Mouse (Mus musculus): ENCODE data around the gene Nfib. TPM values are rescaled to one million over a fixed set of nuclear protein-coding genes. Genes with fewer than 3 reads are reported as not detected.
A peak's percentile ranks its signal among the peaks of the same experiment; 100 is the strongest.

The Nfib gene
- polyA plus RNA-seq, 1 experiment from 2014 or later: 60.1 TPM

GRCm38 (mm10) chr4:82504284-82505120 is 201.0 kb downstream of the Nfib start:
- Histone ChIP-seq H3K27me3 (ENCODE audit: control insufficient read depth, insufficient read depth, low read length) (no peaks in the 10 kb centered on the region), H3K4me1 (ENCODE audit: control insufficient read depth, insufficient read depth, low read length) (peaks cover 29% of the 10 kb centered on the region), H3K4me2 (ENCODE audit: low read depth, low read length) (peak overlapping the region; percentile 95), H3K4me3 (replicated peaks; ENCODE audit: low read length) (peak overlapping the region; percentile 98), H3K36me3 (ENCODE audit: control insufficient read depth, insufficient read depth, low read length) (no peaks in the 10 kb centered on the region), H3K9ac (ENCODE audit: low read length) (peak overlapping the region; percentile 100), H3K9me3 (replicated peaks; ENCODE audit: control insufficient read depth, low read length) (no peaks in the 10 kb centered on the region), H3K27ac (ENCODE audit: low read length) (peak overlapping the region; percentile 100)
- WGBS: under 1% methylated on average over 62 of the region's 62 CpGs
- ATAC-seq (ENCODE audit: insufficient read depth, low FRiP score): no peak

- Histone ChIP-seq H3K9ac (ENCODE audit: low read length) (peak overlapping the region; percentile 100), H3K4me1 (ENCODE audit: control insufficient read depth, insufficient read depth, low read length) (peaks cover 31% of the 10 kb centered on the region), H3K27ac (ENCODE audit: low read length) (peak overlapping the region; percentile 100), H3K36me3 (ENCODE audit: control insufficient read depth, insufficient read depth, low read length) (no peaks in the 10 kb centered on the region), H3K4me3 (replicated peaks; ENCODE audit: low read length) (peak overlapping the region; percentile 98), H3K9me3 (replicated peaks; ENCODE audit: control insufficient read depth, low read length) (no peaks in the 10 kb centered on the region), H3K4me2 (ENCODE audit: low read depth, low read length) (peak overlapping the region; percentile 95), H3K27me3 (ENCODE audit: control insufficient read depth, insufficient read depth, low read length) (no peaks in the 10 kb centered on the region)
- ATAC-seq (ENCODE audit: insufficient read depth, low FRiP score): no peak
- under 1% methylated on average over 10 of the region's 10 CpGs for WGBS
These were observed 201.6 kb downstream of the Nfib start for GRCm38 (mm10) chr4:82504015-82504283.

GRCm38 (mm10) chr4:82503274-82504014 is 202.1 kb downstream of the Nfib start:
- no peak for ATAC-seq (ENCODE audit: insufficient read depth, low FRiP score)
- Histone ChIP-seq H3K4me2 (ENCODE audit: low read depth, low read length) (peak overlapping the region; percentile 95), H3K9ac (ENCODE audit: low read length) (peak overlapping the region; percentile 100), H3K36me3 (ENCODE audit: control insufficient read depth, insufficient read depth, low read length) (0 out of 2 replicates have a peak, but pooled peaks cover 1% of the 10 kb centered on the region), H3K9me3 (replicated peaks; ENCODE audit: control insufficient read depth, low read length) (no peaks in the 10 kb centered on the region), H3K27me3 (ENCODE audit: control insufficient read depth, insufficient read depth, low read length) (no peaks in the 10 kb centered on the region), H3K4me3 (replicated peaks; ENCODE audit: low read length) (peak overlapping the region; percentile 98), H3K4me1 (ENCODE audit: control insufficient read depth, insufficient read depth, low read length) (peaks cover 32% of the 10 kb centered on the region), H3K27ac (ENCODE audit: low read length) (peak overlapping the region; percentile 100; the same call in 1 of the 2 replicates)
- 6% methylated on average over 8 of the region's 8 CpGs for WGBS

- Histone ChIP-seq H3K9me3 (replicated peaks; ENCODE audit: control insufficient read depth, low read length) (no peaks in the 10 kb centered on the region), H3K4me2 (ENCODE audit: low read depth, low read length) (peak overlapping the region; percentile 95), H3K4me1 (ENCODE audit: control insufficient read depth, insufficient read depth, low read length) (peaks cover 33% of the 10 kb centered on the region), H3K27me3 (ENCODE audit: control insufficient read depth, insufficient read depth, low read length) (no peaks in the 10 kb centered on the region), H3K9ac (ENCODE audit: low read length) (peak overlapping the region; percentile 66), H3K4me3 (replicated peaks; ENCODE audit: low read length) (peak overlapping the region; percentile 98), H3K36me3 (ENCODE audit: control insufficient read depth, insufficient read depth, low read length) (peaks cover 8% of the 10 kb centered on the region; the same call in 1 of the 2 replicates), H3K27ac (ENCODE audit: low read length) (peak overlapping the region; percentile 57; the same call in 1 of the 2 replicates)
- WGBS: 23% methylated on average over 2 of the region's 2 CpGs
- no peak for ATAC-seq (ENCODE audit: insufficient read depth, low FRiP score)
These were observed 202.9 kb downstream of the Nfib start for GRCm38 (mm10) chr4:82502611-82503010.

- no peak for ATAC-seq (ENCODE audit: insufficient read depth, low FRiP score)
- Histone ChIP-seq H3K4me1 (ENCODE audit: control insufficient read depth, insufficient read depth, low read length) (peaks cover 37% of the 10 kb centered on the region), H3K36me3 (ENCODE audit: control insufficient read depth, insufficient read depth, low read length) (peaks cover 8% of the 10 kb centered on the region; the same call in 1 of the 2 replicates), H3K27ac (ENCODE audit: low read length) (no peak overlapping the region), H3K9me3 (replicated peaks; ENCODE audit: control insufficient read depth, low read length) (no peaks in the 10 kb centered on the region), H3K9ac (ENCODE audit: low read length) (peak overlapping the region; percentile 50), H3K4me2 (ENCODE audit: low read depth, low read length) (peak overlapping the region; percentile 58), H3K4me3 (replicated peaks; ENCODE audit: low read length) (peak overlapping the region; percentile 47), H3K27me3 (ENCODE audit: control insufficient read depth, insufficient read depth, low read length) (no peaks in the 10 kb centered on the region)
- 16% methylated on average over 5 of the region's 5 CpGs for WGBS
These were observed 203.5 kb downstream of the Nfib start for GRCm38 (mm10) chr4:82502012-82502411.

GRCm38 (mm10) chr4:82500578-82501098 is 204.9 kb downstream of the Nfib start:
- peak overlapping the region; percentile 43 for H3K4me2 ChIP-seq (ENCODE audit: low read depth, low read length)
- H3K4me1 ChIP-seq (ENCODE audit: control insufficient read depth, insufficient read depth, low read length): peaks cover 43% of the 10 kb centered on the region
- no peak overlapping the region for H3K27ac ChIP-seq (ENCODE audit: low read length)
- H3K27me3 ChIP-seq (ENCODE audit: control insufficient read depth, insufficient read depth, low read length): no peaks in the 10 kb centered on the region
- H3K9ac ChIP-seq (ENCODE audit: low read length): peak overlapping the region; percentile 52
- no peaks in the 10 kb centered on the region for H3K9me3 ChIP-seq (replicated peaks; ENCODE audit: control insufficient read depth, low read length)
- peaks cover 9% of the 10 kb centered on the region; the same call in 1 of the 2 replicates for H3K36me3 ChIP-seq (ENCODE audit: control insufficient read depth, insufficient read depth, low read length)
- no peak for ATAC-seq (ENCODE audit: insufficient read depth, low FRiP score)
- peak overlapping the region; percentile 24 for H3K4me3 ChIP-seq (replicated peaks; ENCODE audit: low read length)
- 50% methylated on average over 5 of the region's 5 CpGs for WGBS

GRCm38 (mm10) chr4:82499725-82500577 is 205.6 kb downstream of the Nfib start:
- ATAC-seq (ENCODE audit: insufficient read depth, low FRiP score): no peak
- H3K36me3 ChIP-seq (ENCODE audit: control insufficient read depth, insufficient read depth, low read length): peaks cover 11% of the 10 kb centered on the region; the same call in 1 of the 2 replicates
- no peaks in the 10 kb centered on the region for H3K9me3 ChIP-seq (replicated peaks; ENCODE audit: control insufficient read depth, low read length)
- 46% methylated on average over 9 of the region's 9 CpGs for WGBS
- H3K27me3 ChIP-seq (ENCODE audit: control insufficient read depth, insufficient read depth, low read length): no peaks in the 10 kb centered on the region
- H3K4me2 ChIP-seq (ENCODE audit: low read depth, low read length): peak overlapping the region; percentile 43
- H3K9ac ChIP-seq (ENCODE audit: low read length): no peak overlapping the region
- no peak overlapping the region for H3K27ac ChIP-seq (ENCODE audit: low read length)
- peak overlapping the region; percentile 24 for H3K4me3 ChIP-seq (replicated peaks; ENCODE audit: low read length)
- H3K4me1 ChIP-seq (ENCODE audit: control insufficient read depth, insufficient read depth, low read length): peaks cover 43% of the 10 kb centered on the region

- WGBS: 69% methylated on average over 5 of the region's 5 CpGs
- ATAC-seq (ENCODE audit: insufficient read depth, low FRiP score): 0 out of 2 replicates have a peak, but pooled peaks have one; percentile 42
- no peaks in the 10 kb centered on the region for H3K9me3 ChIP-seq (replicated peaks; ENCODE audit: control insufficient read depth, low read length)
- no peak overlapping the region for H3K27ac ChIP-seq (ENCODE audit: low read length)
- H3K36me3 ChIP-seq (ENCODE audit: control insufficient read depth, insufficient read depth, low read length): peaks cover 11% of the 10 kb centered on the region; the same call in 1 of the 2 replicates
- H3K9ac ChIP-seq (ENCODE audit: low read length): no peak overlapping the region; the same call in 1 of the 2 replicates
- no peaks in the 10 kb centered on the region for H3K27me3 ChIP-seq (ENCODE audit: control insufficient read depth, insufficient read depth, low read length)
- peak overlapping the region; percentile 43 for H3K4me2 ChIP-seq (ENCODE audit: low read depth, low read length)
- H3K4me1 ChIP-seq (ENCODE audit: control insufficient read depth, insufficient read depth, low read length): peaks cover 43% of the 10 kb centered on the region
- H3K4me3 ChIP-seq (replicated peaks; ENCODE audit: low read length): no peak overlapping the region; the same call in 1 of the 2 replicates
These were observed 206.3 kb downstream of the Nfib start for GRCm38 (mm10) chr4:82499238-82499637.
